In the genomic region with DNA sequence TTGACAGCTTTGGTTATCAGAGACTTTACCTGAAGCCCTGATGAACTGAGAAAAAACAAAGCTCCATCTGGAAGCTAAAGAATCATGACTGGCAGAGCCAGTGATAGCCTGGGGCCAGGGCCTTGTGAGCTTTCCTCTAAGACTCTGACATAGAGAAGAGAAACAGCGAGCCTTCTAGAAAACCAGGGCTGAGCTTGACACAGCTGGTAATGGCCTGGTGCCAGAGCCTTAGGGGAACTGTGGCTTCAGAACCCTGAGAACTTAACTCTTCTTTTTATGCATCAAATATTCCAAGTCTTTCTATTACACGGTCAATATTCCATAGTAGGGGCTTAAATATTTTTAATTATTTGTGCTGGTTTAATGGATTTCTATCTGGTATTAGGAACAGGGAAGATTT, we compare ENCODE assay signal across 28 mouse cellular contexts.
DNase-seq lines count a peak whose midpoint lies in the region; TF ChIP-seq lines count a peak whose summit lies in the region.
"Had no signal": no experiment of that assay in that cellular context is flagged by ENCODE, and none has a peak within 500 bp of the region (broad histone marks: within the 10 kb centered on the region; RNA-seq: fewer than 3 reads in every experiment).

No protein-coding gene starts in this region.

- H3K4me3 ChIP-seq in testis, adult 2 months (ENCODE audit: control insufficient read depth, low read depth, low read length), result peak overlapping the region; percentile 68
- no peak overlapping the region for H3K4me3 ChIP-seq in layer of hippocampus, adult 2 months
- H3K4me3 ChIP-seq: embryonic facial prominence, embryonic 12.5 days; erythroblast, embryonic 14.5 days; forebrain, embryonic 13.5 days; gastrocnemius, adult 2 months; hindbrain, embryonic 12.5 days; limb, embryonic 13.5 days; liver, embryonic 12.5 days; midbrain, embryonic 13.5 days; myocyte; neural tube, embryonic 13.5 days had no signal

- TF ChIP-seq POLR2A in testis, adult 2 months (IDR thresholded peaks at IDR 0.05; ENCODE audit: control insufficient read depth, low read depth, low read length), result no peak

- no peaks in the 10 kb centered on the region for H3K36me3 ChIP-seq in testis, adult 2 months (ENCODE audit: control insufficient read depth, insufficient read depth, low read length)
- H3K36me3 ChIP-seq: embryonic facial prominence, embryonic 12.5 days; G1E; hindbrain, embryonic 12.5 days; limb, embryonic 13.5 days; liver, embryonic 12.5 days; midbrain, embryonic 13.5 days; neural tube, embryonic 13.5 days had no signal

- H3K27ac ChIP-seq in testis, adult 2 months (ENCODE audit: control insufficient read depth, insufficient read depth, low read depth, low read length), result no peak overlapping the region
- no peak overlapping the region for H3K27ac ChIP-seq in layer of hippocampus, adult 2 months
- H3K27ac ChIP-seq: embryonic facial prominence, embryonic 12.5 days; forebrain, embryonic 13.5 days; gastrocnemius, adult 2 months; hindbrain, embryonic 12.5 days; limb, embryonic 13.5 days; liver, embryonic 12.5 days; midbrain, embryonic 13.5 days; neural tube, embryonic 13.5 days; stomach, postnatal 0 days had no signal

- intact Hi-C loops in left cerebral cortex, postnatal 4 days (cut with DNase I), result no loop called here

- H3K27me3 ChIP-seq in testis, adult 2 months (ENCODE audit: control insufficient read depth, insufficient read depth, low read length), result no peaks in the 10 kb centered on the region
- H3K27me3 ChIP-seq: CH12.LX; embryonic facial prominence, embryonic 12.5 days; forebrain, embryonic 13.5 days; hindbrain, embryonic 12.5 days; limb, embryonic 13.5 days; liver, embryonic 12.5 days; midbrain, embryonic 13.5 days; neural tube, embryonic 13.5 days; Patski had no signal

- no peak for TF ChIP-seq CTCF in testis, adult 2 months (IDR thresholded peaks at IDR 0.05; ENCODE audit: control insufficient read depth, insufficient read depth, insufficient replicate concordance, low read depth, low read length)
- no peak for TF ChIP-seq CTCF in layer of hippocampus, adult 2 months (conservative IDR thresholded peaks at IDR 0.05)

- DNase-seq in cerebellum, postnatal 25 days, result peak; percentile 8 to 32
- no peak for DNase-seq in cerebellum, adult 11 months
- DNase-seq in left cerebral cortex, postnatal 4 days, result peak; percentile 47
- no peak for DNase-seq in left cerebral cortex, adult 18-20 months (ENCODE audit: low spot score in 2 of 2)
- no peak for DNase-seq in testis, postnatal 14 days (ENCODE audit: low spot score)
- no peak for DNase-seq in layer of hippocampus, adult 2 months (ENCODE audit: low spot score in 2 of 2)
- DNase-seq: B cell, adult 2 months; gastrocnemius, adult 2 months; kidney, adult 2 months; kidney, postnatal 14 days; layer of hippocampus, postnatal 36 days; lung, adult 18-20 months; lung, postnatal 14 days; thymus, postnatal 14 days had no signal

- no peaks in the 10 kb centered on the region for H3K4me1 ChIP-seq in testis, adult 2 months (ENCODE audit: control insufficient read depth, insufficient read depth, low read length)
- H3K4me1 ChIP-seq: embryonic facial prominence, embryonic 12.5 days; forebrain, embryonic 13.5 days; hindbrain, embryonic 12.5 days; limb, embryonic 13.5 days; liver, embryonic 12.5 days; midbrain, embryonic 13.5 days; neural tube, embryonic 13.5 days had no signal

Comparison
In these comparisons a context has a peak if more than half of its experiments do, and no peak if none do; other contexts are left out.
1. DNase-seq: peak in cerebellum, postnatal 25 days (2 of 2) and left cerebral cortex, postnatal 4 days (single experiment); none in cerebellum, adult 11 months (single experiment), left cerebral cortex, adult 18-20 months (0 of 2), testis, postnatal 14 days (single experiment) and layer of hippocampus, adult 2 months (0 of 2).